Mouse (Mus musculus) liver, embryonic 16.5 days (tissue): ENCODE data around the gene Dock7. TPM values are rescaled to one million over a fixed set of nuclear protein-coding genes. Genes with fewer than 3 reads are reported as not detected.
A peak's percentile ranks its signal among the peaks of the same experiment; 100 is the strongest.

Experiments
- ATAC-seq: fragments of 200-750 bp; cut with Nextera tagmentation; 2 replicates; pipeline ENCODE4 v1.8.0; 2017; ENCODE audit warnings: low read depth, mild to moderate bottlenecking, moderate number of reproducible peaks, moderate library complexity
- H3K27ac ChIP-seq: fragments of 300-500 bp; sonication (generic); 2 replicates; pipeline ENCODE4 v1.5.1; 2014; ENCODE audit warnings: mild to moderate bottlenecking, low read length
- H3K27me3 ChIP-seq: fragments of 300-500 bp; sonication (generic); 2 replicates; pipeline ENCODE4 v1.6.1; 2014; ENCODE audit warnings: low read depth, low read length, mixed read lengths; ENCODE audit not compliant: control insufficient read depth, insufficient read depth
- H3K36me3 ChIP-seq: fragments of 300-500 bp; sonication (generic); 2 replicates; pipeline ENCODE4 v1.6.1; 2014; ENCODE audit warnings: mild to moderate bottlenecking; ENCODE audit not compliant: control insufficient read depth, insufficient read depth
- H3K4me1 ChIP-seq: fragments of 300-500 bp; sonication (generic); 2 replicates; pipeline ENCODE4 v1.6.1; 2014; ENCODE audit warnings: low read depth, low read length, mixed read lengths; ENCODE audit not compliant: control insufficient read depth
- H3K4me2 ChIP-seq: fragments of 300-500 bp; sonication (generic); 2 replicates; pipeline ENCODE4 v1.6.1; 2014; ENCODE audit warnings: low read depth, low read length, mixed read lengths
- H3K4me3 ChIP-seq: fragments of 300-500 bp; sonication (generic); 2 replicates; pipeline ENCODE4 v1.5.1; 2014; ENCODE audit warnings: low read depth, mild to moderate bottlenecking, low read length
- H3K9ac ChIP-seq: fragments of 300-500 bp; sonication (generic); 2 replicates; pipeline ENCODE4 v1.6.1; 2014; ENCODE audit warnings: low read depth, low read length
- H3K9me3 ChIP-seq: fragments of 300-500 bp; sonication (generic); replicated peaks from 2 replicates; pipeline ENCODE4 v1.6.1; 2016; ENCODE audit warnings: low read length; ENCODE audit not compliant: control insufficient read depth
- WGBS: fragments of 180-500 bp; shearing (Covaris S2); extraction: QIAGEN DNeasy Blood & Tissue Kit; methylation state at CpG from one replicate; pipeline ENCODE4 v1.1.7; 2014; ENCODE audit not compliant: insufficient replicate concordance; 5-methylcytosine and 5-hydroxymethylcytosine counted together
- polyA plus RNA-seq: library from polyadenylated mRNA; unstranded; fragments of >200 nt; fragmentation: Nextera tagmentation; extraction: Ambion mirVana; gene quantifications from 2 replicates; pipeline ENCODE4 v1.2.1, GENCODE M21; 2015

Gene Dock7
- polyA plus RNA-seq, 1 experiment from 2014 or later, result 8.0 TPM

DNA sequence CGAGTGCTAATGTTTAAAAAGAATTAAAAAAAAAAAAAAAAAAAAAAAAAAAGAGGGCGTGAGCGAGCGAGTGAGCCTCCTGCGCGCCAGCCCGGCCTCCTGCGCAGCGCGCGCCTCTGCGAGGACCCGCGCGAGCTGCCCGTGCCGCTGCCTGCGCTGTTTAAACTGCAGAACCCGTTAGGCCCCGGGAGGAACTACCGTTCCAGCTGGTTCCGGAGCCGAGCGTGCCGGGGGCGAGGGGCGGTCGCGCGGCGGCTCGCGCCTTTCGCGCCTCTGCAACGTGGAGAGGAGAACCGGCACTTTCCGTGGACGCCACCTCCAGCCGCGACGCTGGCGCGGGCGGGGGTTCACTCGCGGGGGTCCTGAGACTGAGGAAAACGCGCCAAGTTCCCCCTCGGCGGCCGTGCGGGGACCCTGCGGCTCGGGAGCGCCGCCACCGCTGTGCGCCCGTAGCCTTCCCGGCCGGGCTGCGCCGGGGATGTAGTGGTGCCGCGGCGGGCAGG is 197.1 kb downstream of the Dock7 start, which contains the start of gene Usp1:
TSS of gene Usp1 (plus strand) at position 243 of the 503 bp plus-strand sequence.
- peaks cover 12% of the 10 kb centered on the region for H3K4me1 ChIP-seq
- peak; percentile 12 for ATAC-seq
- H3K27me3 ChIP-seq, result no peaks in the 10 kb centered on the region
- H3K4me2 ChIP-seq, result peak within 1 kb of the TSS; percentile 94
- no peaks in the 10 kb centered on the region for H3K9me3 ChIP-seq
- H3K4me3 ChIP-seq, result peak within 1 kb of the TSS; percentile 97
- no peaks in the 10 kb centered on the region for H3K36me3 ChIP-seq
- under 1% methylated on average over 63 of the region's 67 CpGs for WGBS
- peak within 1 kb of the TSS; percentile 99 for H3K27ac ChIP-seq
- H3K9ac ChIP-seq, result peak within 1 kb of the TSS; percentile 98

DNA sequence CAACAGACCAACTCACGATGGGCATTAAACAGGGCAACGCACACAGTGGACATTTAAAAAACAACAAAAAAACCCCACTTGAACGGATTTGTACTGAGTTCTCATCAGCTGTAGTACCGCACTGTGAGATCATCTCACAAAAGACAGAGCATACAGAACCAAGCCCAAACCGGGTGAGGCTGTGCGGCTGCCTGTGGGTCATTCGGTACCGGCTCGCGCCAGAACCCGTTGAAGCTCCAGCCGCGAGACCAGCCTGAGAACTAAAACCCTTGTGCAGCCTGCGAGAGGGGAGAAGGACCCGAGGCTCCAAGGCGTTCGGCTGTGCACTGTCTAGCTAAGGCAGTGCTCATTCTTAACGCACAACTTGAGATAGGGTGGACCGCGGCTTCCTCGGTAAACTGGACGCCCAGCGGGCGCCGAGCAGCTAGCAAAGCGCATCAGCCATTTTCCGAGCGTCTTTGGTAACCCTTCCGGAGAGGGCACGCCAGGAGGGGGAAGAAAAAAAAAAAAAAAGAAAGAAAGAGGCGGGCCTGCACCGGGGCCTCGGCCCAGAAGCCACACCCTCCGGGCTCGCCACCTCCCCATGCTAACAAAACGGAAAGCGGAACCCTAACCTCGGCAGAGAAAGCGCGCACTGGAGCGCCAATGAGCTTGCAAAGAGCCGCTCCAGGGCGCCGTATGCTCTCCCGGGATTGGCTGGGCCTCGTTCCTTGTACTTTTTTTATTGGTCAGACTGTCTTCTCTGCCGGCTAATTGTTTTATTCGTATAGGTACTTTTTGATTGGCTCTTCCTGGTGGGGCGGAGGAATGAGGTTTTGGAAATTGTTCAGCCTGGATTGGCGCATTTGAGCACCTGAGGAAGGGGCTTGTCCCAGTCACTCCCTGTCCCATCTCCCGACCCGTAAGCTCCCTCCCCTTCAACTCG is 197.8 kb downstream of the Dock7 start:
- no peaks in the 10 kb centered on the region for H3K27me3 ChIP-seq
- H3K4me1 ChIP-seq, result peaks cover 12% of the 10 kb centered on the region
- under 1% methylated on average over 53 of the region's 53 CpGs for WGBS
- H3K4me2 ChIP-seq, result peak overlapping the region; percentile 94
- H3K4me3 ChIP-seq, result peak overlapping the region; percentile 97
- ATAC-seq, result peak; percentile 94
- H3K9ac ChIP-seq, result peak overlapping the region; percentile 98
- no peaks in the 10 kb centered on the region for H3K9me3 ChIP-seq
- H3K27ac ChIP-seq, result peak overlapping the region; percentile 99
- no peaks in the 10 kb centered on the region for H3K36me3 ChIP-seq

GRCm38 (mm10) chr4:98922061-98922642 is 198.6 kb downstream of the Dock7 start:
- H3K4me3 ChIP-seq, result peak overlapping the region; percentile 97
- WGBS, result 8% methylated on average over 18 of the region's 18 CpGs
- H3K27me3 ChIP-seq, result no peaks in the 10 kb centered on the region
- no peaks in the 10 kb centered on the region for H3K9me3 ChIP-seq
- H3K9ac ChIP-seq, result peak overlapping the region; percentile 87
- no peaks in the 10 kb centered on the region for H3K36me3 ChIP-seq
- H3K4me1 ChIP-seq, result peaks cover 12% of the 10 kb centered on the region
- peak overlapping the region; percentile 99 for H3K27ac ChIP-seq
- ATAC-seq, result no peak
- H3K4me2 ChIP-seq, result peak overlapping the region; percentile 94

GRCm38 (mm10) chr4:98920896-98921295 is 199.8 kb downstream of the Dock7 start:
- Histone ChIP-seq H3K9me3 (no peaks in the 10 kb centered on the region), H3K4me1 (peaks cover 11% of the 10 kb centered on the region), H3K9ac (no peak overlapping the region), H3K4me3 (no peak overlapping the region), H3K36me3 (no peaks in the 10 kb centered on the region), H3K27ac (no peak overlapping the region), H3K4me2 (no peak overlapping the region), H3K27me3 (no peaks in the 10 kb centered on the region)
- WGBS, result 70% methylated on average over 4 of the region's 4 CpGs
- ATAC-seq, result no peak

DNA sequence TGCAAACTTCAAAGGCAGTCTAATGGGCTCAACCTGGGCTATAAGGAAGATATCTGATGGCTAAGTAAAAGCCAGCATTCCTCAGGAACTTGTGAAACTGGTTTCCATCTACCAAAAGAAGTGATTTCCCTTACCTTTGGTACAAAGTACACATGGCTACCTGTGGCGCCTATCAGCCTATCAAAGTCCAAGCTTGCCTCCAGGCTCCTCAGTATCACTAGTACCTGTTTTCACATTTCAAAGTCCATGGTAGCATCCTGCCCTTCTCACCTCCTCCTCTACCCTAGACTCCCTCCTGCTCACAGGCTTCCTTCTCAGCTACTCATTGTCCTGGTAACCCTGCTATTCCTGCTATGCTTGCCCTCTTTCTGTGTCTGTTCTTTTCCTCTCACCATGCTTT is 202.5 kb downstream of the Dock7 start:
- H3K27ac ChIP-seq, result no peak overlapping the region
- no peaks in the 10 kb centered on the region for H3K36me3 ChIP-seq
- no peak for ATAC-seq
- H3K4me3 ChIP-seq, result no peak overlapping the region
- H3K9me3 ChIP-seq, result no peaks in the 10 kb centered on the region
- WGBS, result 50% methylated on average over 1 of the region's 1 CpGs
- H3K4me2 ChIP-seq, result no peak overlapping the region
- peaks cover 4% of the 10 kb centered on the region for H3K4me1 ChIP-seq
- no peak overlapping the region for H3K9ac ChIP-seq
- H3K27me3 ChIP-seq, result no peaks in the 10 kb centered on the region

DNA sequence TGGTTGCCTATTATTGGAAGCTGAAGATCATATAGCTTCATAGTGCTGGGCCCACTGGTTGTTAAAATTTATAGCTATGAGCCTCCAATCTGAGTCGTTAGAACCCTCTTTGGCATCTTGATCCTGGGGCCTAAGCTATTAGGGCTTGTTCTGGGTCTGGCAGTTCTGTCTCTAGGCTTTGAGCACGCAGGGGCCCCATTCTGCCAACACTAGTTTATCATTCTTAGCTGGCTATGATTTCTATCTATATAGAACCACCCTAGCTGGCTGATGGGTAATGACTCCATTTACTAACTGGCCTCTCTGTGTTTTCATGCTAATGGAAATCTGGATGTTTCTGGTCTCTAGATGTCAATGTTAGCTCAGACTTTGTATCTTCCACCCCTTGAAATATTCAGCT is 203.0 kb downstream of the Dock7 start:
- Histone ChIP-seq H3K36me3 (no peaks in the 10 kb centered on the region), H3K4me3 (no peak overlapping the region), H3K9me3 (no peaks in the 10 kb centered on the region), H3K4me2 (no peak overlapping the region), H3K27ac (no peak overlapping the region), H3K9ac (no peak overlapping the region), H3K27me3 (no peaks in the 10 kb centered on the region), H3K4me1 (peaks cover 4% of the 10 kb centered on the region)
- no peak for ATAC-seq
- 61% methylated on average over 2 of the region's 2 CpGs for WGBS

DNA sequence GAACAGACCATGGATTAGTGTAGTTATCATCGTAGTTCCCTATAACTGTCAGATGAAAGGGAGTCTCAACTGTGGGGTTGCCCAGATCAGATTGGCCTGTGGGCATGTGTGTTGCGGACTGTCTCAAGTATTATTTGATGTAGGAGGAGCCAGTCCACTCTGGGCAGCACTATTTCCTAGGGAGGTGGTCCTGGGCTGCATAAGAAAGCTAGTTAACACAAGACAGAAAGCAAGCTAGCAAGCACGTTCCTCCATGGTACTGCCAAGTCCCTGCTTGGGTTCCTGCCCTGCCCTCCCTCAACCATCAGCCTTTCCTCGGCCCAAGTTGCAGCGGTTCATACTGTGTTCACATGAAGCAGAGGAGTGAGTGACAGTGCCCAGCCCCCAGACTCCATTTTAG is 210.5 kb downstream of the Dock7 start:
- no peak overlapping the region for H3K4me3 ChIP-seq
- no peaks in the 10 kb centered on the region for H3K4me1 ChIP-seq
- ATAC-seq, result no peak
- WGBS, result 69% methylated on average over 5 of the region's 5 CpGs
- no peak overlapping the region for H3K4me2 ChIP-seq
- no peaks in the 10 kb centered on the region for H3K27me3 ChIP-seq
- H3K27ac ChIP-seq, result no peak overlapping the region
- no peak overlapping the region for H3K9ac ChIP-seq
- no peaks in the 10 kb centered on the region for H3K36me3 ChIP-seq
- H3K9me3 ChIP-seq, result no peaks in the 10 kb centered on the region

GRCm38 (mm10) chr4:98887148-98887547 is 233.6 kb downstream of the Dock7 start:
- Histone ChIP-seq H3K27ac (no peak overlapping the region), H3K36me3 (no peaks in the 10 kb centered on the region), H3K4me2 (no peak overlapping the region), H3K27me3 (no peaks in the 10 kb centered on the region), H3K9ac (no peak overlapping the region), H3K4me3 (no peak overlapping the region), H3K4me1 (no peaks in the 10 kb centered on the region), H3K9me3 (no peaks in the 10 kb centered on the region)
- ATAC-seq, result no peak
- 20% methylated on average over 10 of the region's 10 CpGs for WGBS
